Mouse (Mus musculus): ENCODE results near the gene Sec24a. TPM values are rescaled to one million over a fixed set of nuclear protein-coding genes. Genes with fewer than 3 reads are reported as not detected.
"Not testable (repeated sequence)": the region's sequence is repeated elsewhere in the genome, so short reads cannot be mapped to it uniquely, and the experiment has no call there.

The Sec24a gene
- total RNA-seq, 2 experiments from 2014 or later, result 22.4 to 22.8 TPM

- intact Hi-C loops (cut with DNase I), result no loop called here
- DNase-seq, result no peak
Measured at GRCm38 (mm10) chr11:51761241-51761640, 2.2 kb downstream of the Sec24a start.

- no peak for DNase-seq
- intact Hi-C loops (cut with DNase I), result no loop called here
Measured at GRCm38 (mm10) chr11:51759941-51760657, 3.3 kb downstream of the Sec24a start.

DNA sequence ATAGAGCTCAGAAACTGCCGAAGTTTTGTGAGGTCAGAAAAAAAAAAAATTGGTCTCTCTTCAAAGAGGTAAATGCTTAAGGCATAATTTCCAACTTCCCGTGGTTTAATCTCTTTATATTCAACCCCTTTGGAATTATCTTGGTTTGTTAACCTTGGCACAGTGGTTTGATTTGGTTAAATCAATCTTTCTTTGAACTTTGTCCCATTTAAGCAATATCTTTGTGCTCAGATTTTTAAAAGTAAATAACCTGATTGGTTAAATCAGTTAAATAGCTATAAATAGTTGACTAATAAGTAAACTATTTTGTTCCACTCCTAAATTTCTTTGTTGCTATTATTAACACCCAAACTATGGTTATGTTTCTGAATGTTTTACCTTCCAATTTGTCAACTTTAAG is 4.2 kb downstream of the Sec24a start:
- intact Hi-C loops (cut with DNase I), result no loop called here
- DNase-seq, result no peak

- intact Hi-C loops (cut with DNase I), result not testable (repeated sequence)
Measured at GRCm38 (mm10) chr11:51758207-51758606, 5.2 kb downstream of the Sec24a start.

GRCm38 (mm10) chr11:51757625-51758024 is 5.8 kb downstream of the Sec24a start:
- DNase-seq, result no peak
- intact Hi-C loops (cut with DNase I), result no loop called here

More at GRCm38 (mm10) chr11:51758207-51758606, 5.2 kb downstream of the Sec24a start:
- DNase-seq, result not testable (repeated sequence)

GRCm38 (mm10) chr11:51757023-51757422 is 6.4 kb downstream of the Sec24a start:
- intact Hi-C loops (cut with DNase I), result no loop called here
- DNase-seq, result no peak

DNA sequence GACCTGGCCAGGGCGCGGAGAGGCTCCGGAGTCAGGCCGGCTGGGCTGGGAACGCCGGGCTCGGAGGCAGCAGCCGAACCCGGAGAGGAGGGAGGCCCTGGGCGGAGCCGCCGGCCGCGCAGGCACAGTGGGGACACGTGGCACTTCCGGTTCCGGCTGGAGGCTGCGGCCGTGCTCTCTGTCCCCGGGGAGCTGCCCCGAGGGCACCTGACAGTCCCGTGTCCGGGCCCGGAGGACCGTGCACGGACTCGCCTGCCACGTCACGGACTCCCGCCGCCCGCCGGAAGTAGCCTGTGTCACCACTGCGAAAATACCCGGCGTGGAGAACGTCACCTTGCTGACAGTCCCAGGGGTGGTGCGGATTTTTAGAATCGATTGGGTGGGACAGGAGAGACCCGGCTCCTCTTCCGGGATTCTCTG is 7.1 kb downstream of the Sec24a start:
- peak; percentile 94 to 96 for DNase-seq
- intact Hi-C loops (cut with DNase I), result loop anchor here (1.0 kb wide), 1 partner anchor 8 kb away; no protein-coding TSS in a partner anchor

GRCm38 (mm10) chr11:51755621-51756311 is 7.7 kb downstream of the Sec24a start:
- no peak for DNase-seq

GRCm38 (mm10) chr11:51751623-51752225 is 11.7 kb downstream of the Sec24a start:
- intact Hi-C loops (cut with DNase I); DNase-seq: not testable (repeated sequence)

More at GRCm38 (mm10) chr11:51755621-51756311, 7.7 kb downstream of the Sec24a start:
- intact Hi-C loops (cut with DNase I), result loop anchor here (1.0 kb wide), 1 partner anchor 9 kb away; no protein-coding TSS in a partner anchor

DNA sequence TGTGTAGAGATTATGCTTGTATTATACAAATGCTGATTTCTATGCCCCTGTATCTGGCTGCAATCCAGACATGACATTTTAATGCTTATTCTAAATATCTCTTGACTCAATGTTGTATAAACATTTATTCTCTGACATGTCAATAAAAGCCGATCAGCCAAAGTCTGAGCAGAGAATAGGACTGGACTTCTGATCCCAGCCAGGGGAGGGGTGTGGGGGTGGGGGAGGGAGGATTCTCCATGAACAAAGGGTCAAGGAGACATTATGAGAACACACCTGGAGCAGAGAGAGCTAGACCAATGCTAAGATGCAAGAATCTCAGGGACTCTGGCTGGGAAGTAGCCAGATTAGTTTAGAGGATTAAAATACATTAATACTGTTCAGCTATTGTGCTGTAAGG is 17.3 kb downstream of the Sec24a start:
- intact Hi-C loops (cut with DNase I), result no loop called here
- no peak for DNase-seq

GRCm38 (mm10) chr11:51740701-51741100 is 22.7 kb downstream of the Sec24a start:
- no peak for DNase-seq
- intact Hi-C loops (cut with DNase I), result no loop called here

- intact Hi-C loops (cut with DNase I), result loop anchor here (5.0 kb wide), 1 partner anchor 48 kb away; no protein-coding TSS in a partner anchor
- DNase-seq, result no peak
Measured at GRCm38 (mm10) chr11:51738651-51739403, 24.6 kb downstream of the Sec24a start.

- DNase-seq; intact Hi-C loops (cut with DNase I): not testable (repeated sequence)
Measured at GRCm38 (mm10) chr11:51734218-51734617, 29.2 kb downstream of the Sec24a start.

DNA sequence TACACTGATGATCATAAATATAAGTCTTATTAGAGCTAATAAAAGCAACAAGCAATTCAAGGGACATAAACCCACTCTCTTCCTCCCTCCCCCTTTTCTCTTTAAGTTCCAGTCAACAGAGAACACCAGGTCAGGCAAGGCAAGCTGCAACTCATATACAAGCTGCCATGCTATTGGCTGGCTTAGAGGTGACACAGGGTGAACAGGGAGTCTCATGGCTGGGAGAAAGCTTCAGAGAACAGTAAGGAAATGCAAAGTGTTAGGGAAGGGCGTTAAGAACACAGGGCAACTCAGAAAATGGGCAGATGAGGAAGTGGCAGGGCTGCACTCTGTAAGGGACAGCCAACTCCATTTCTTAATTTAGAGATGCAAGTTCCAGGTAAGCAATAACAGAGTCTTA is 30.6 kb downstream of the Sec24a start:
- intact Hi-C loops (cut with DNase I), result no loop called here
- no peak for DNase-seq

DNA sequence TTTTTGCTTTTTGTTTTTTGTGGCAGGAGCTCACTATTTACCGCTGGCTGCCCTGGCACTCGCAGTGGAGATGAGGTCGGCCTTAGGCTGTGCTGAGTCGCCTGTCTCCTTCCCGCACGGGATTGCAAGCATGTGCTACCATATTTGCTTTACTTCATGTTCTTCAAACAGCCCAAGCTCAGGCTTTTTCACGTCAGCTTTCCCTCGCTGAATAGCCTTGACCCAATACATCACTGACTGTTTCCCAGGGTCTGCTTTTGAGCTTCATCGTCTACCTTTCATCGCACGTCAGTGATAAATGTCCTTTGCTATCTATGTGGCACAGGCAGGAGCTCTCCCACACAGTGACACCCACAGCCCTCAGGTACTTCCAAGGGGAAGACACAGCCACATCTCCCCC is 42.4 kb downstream of the Sec24a start:
- intact Hi-C loops (cut with DNase I), result no loop called here
- DNase-seq, result no peak

DNA sequence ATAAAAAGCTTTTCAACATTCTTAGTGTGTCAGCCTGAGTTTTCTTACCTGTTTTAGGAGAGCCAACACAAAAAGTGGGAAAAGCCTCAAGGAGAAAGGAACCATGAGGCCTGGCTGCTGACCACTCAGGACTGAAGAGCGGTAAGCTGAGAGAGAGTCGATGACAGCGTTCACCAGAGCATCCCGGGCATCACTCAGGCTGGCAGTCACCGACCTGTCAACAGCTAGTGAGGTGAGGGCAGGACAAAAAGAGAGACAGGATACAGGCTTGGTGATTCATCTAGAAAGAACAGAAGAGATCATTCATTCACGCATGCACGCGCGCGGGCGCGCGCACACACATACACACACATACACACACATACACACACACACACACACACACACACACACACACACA is 56.4 kb downstream of the Sec24a start:
- intact Hi-C loops (cut with DNase I), result no loop called here
- no peak for DNase-seq

- DNase-seq, result no peak
- intact Hi-C loops (cut with DNase I), result no loop called here
Measured at GRCm38 (mm10) chr11:51706451-51706850, 57.0 kb downstream of the Sec24a start.

DNA sequence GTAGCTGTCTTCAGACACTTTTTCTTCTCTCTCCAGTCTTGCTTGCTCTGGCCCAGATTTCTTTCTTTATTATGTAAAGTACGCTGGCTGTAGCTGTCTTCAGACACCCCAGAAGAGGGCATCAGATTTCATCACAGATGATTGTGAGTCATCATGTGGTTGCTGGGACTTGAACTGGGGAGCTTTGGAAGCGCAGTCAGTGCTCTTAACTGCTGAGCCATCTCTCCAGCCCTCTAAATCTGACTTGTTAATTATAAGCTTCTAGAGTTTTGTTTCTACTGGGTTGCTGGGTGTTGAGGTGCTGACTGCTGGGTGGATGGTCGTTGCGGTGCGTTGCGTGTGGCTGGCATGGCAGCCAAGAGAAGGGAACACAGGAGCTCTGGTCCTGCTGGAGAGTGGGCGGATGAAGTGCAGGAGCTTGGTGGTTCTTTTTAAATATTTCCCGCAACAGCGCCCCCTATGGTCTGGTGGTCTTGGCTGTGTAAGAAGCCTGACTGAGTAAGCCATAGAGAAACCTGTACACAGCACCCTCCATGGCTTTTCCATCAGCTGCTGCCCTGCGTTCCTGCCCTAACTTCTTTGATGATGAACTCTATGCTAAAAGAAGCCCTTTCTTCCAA is 59.9 kb downstream of the Sec24a start:
- intact Hi-C loops (cut with DNase I), result no loop called here
- peak in 1 of 2 experiments; percentile 31 for DNase-seq

DNA sequence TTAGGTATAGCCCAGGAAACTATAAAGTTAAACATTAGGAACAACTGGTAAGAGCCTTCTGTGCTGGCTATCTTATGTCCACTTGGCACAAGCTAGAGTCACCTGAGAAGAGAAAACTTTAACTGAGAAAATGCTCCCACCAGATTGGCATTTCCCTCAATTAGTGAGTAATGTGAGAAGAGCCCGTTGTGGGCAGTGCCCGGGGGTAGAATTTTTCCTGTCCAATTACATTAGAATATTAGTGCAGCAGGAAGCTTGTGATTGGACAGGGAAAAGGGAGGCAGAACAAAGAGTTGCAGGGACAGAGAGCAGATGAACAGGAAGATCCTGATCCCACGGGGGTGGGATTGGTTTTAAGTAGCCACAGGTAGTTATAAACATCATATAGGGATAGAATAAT is 60.6 kb downstream of the Sec24a start:
- DNase-seq, result no peak
- intact Hi-C loops (cut with DNase I), result no loop called here

DNA sequence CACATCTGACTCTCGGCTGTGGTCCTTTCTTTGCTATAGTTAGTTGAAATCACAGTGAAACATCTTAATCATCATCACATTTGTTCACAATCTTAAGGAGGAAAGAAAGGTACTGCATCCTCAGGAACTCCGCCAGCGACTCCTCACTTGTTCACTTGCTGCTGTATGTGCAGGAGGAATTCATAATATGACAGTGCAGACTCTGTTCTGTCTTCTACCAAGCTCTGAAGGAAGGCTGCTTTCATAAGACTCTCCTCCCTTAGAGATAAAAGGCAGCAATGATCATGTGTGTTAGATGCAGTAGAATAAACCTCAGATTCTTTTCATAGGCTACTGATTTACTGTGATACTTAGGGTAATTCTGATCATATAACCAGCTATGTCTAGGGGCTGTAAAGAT is 68.5 kb downstream of the Sec24a start:
- intact Hi-C loops (cut with DNase I), result no loop called here
- DNase-seq, result no peak
